Mouse (Mus musculus) 3T3-L1 (cell line): Measurements from ENCODE around the gene Gm11127.

Source experiments
- DNase-seq: peaks from one replicate; pipeline ENCODE4 v3.0.0-alpha.2; 2015; ENCODE audit warnings: low read depth, low spot score

Gene Gm11127

GRCm38 (mm10) chr17:36031583-36032331 lies 26.4 kb downstream of the Gm11127 start:
- peak; percentile 1 for DNase-seq

- DNase-seq = peak; percentile 1
Observed at GRCm38 (mm10) chr17:36030703-36031582, 27.2 kb downstream of the Gm11127 start.

- peak; percentile 0 for DNase-seq
Observed at GRCm38 (mm10) chr17:36030046-36030702, 28.0 kb downstream of the Gm11127 start.

- peak; percentile 1 for DNase-seq
Observed at GRCm38 (mm10) chr17:36028879-36029619, 29.1 kb downstream of the Gm11127 start.

GRCm38 (mm10) chr17:36027663-36028062 lies 30.5 kb downstream of the Gm11127 start:
- DNase-seq = no peak

DNA sequence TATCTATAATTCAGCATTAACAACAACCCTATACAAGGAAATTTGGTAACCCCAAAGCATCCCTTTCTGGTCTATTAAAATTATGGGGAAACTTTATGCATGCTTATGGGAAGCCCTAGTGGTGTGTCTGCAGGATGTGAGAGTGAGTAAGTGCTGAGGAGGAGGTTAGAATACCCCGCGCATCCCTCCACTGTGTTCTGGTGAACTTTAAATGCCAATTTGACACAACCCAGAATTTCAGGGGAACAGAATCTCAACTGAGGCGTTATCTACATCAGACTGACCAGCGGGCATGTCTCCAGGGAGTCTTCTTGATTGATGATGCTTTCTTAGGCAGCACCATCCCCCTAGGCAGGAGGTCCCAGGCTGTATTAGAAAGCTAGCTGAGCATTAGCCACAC lies 32.3 kb downstream of the Gm11127 start:
- DNase-seq = peak; percentile 0

GRCm38 (mm10) chr17:36025197-36025596 lies 33.0 kb downstream of the Gm11127 start:
- DNase-seq = peak; percentile 0

DNA sequence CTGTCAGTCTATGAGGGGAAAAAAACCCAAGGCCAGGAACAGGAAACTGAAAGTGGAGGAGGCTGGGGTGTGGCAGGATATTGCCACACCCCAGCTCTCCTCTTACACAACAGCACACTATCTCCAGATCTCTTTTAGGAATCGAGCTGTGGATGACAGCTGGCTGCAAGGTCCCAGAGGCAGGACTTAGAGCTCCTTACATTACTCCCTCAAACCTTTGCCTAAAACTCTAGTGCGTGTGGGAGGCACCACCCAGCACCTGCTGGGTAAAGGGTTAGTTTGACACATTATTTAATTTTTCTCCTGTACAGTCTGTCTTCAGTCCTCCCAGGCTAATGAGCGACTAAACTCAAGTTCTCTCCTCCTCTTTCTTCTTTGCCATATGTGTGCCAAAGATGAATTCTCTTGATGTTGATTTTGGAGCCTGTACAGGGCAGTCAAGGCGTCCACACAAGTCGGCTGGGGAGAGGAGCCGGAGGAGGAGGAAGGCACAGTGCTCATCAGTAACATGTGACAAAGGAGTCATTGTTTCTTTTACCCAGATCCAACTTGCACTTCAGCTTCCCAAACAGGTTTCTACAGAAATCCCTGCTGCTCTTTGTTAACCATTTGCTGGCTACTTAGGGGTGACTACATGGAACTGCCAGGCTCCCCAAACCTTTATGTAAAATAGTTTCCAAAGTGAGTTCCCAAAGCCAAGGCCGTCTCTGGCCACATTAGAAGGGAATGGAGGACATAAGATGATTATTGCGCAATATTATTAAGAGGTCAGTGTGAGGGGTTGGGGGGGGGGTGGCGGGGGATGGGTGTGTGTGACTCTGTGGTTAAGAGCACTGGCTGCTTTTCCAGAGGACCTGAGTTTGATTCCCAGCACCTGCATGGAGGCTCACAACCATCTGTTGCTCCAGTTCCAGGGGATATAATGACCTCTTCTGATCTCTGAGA lies 34.2 kb downstream of the Gm11127 start:
- peak; percentile 69 for DNase-seq

DNA sequence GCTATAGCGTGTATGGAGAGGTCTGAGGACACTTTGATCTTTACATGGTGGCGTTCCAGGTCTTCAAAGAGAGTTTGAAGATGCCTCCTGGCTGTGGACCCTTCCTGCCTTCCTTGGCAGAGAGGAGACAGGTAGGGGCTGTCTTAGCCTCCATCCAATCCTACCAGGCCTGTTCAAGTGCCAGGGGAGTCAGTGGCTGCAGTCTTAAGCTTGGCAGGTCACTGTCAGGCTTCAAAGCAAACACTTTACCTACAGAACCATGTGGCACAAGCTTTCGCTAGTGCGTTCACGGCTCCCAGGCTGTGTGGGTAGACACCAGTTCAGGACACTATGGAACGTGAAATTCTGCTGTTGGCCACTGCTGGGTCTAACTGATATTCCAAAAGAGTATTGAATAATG lies 35.2 kb downstream of the Gm11127 start:
- DNase-seq = peak; percentile 1

- DNase-seq = no peak
Observed at GRCm38 (mm10) chr17:36022098-36022497, 36.1 kb downstream of the Gm11127 start.

- DNase-seq = peak; percentile 1
Observed at GRCm38 (mm10) chr17:36021309-36021708, 36.9 kb downstream of the Gm11127 start.

GRCm38 (mm10) chr17:36020191-36021073 lies 37.7 kb downstream of the Gm11127 start, which contains the start of gene H2-T24:
H2-T24 (minus strand) TSS chr17:36020560.
- peak; percentile 56 for DNase-seq

- DNase-seq = no peak
Observed at GRCm38 (mm10) chr17:36019519-36019918, 38.7 kb downstream of the Gm11127 start.

DNA sequence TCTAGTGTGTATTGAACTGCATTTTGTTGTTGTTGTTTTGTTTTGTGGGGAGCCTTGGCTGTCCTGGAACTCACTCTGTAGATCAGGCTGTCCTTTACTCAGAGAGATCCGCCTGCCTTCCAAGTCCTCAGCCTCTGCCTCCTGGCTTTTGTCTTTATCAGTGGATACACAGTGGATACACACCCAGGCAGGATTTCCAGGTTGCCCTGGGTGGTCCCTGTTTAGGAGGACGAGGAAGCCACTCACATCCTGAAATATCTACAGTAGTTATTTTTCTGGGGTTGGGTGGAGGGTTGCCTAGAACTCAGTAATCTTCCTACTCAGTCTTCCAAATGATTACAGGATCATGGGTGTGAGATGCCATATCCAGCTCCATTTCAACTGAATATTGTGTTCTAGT lies 39.2 kb downstream of the Gm11127 start:
- peak; percentile 0 for DNase-seq

GRCm38 (mm10) chr17:36017046-36017445 lies 41.1 kb downstream of the Gm11127 start:
- peak; percentile 1 for DNase-seq

GRCm38 (mm10) chr17:36014977-36015376 lies 43.2 kb downstream of the Gm11127 start:
- DNase-seq = no peak
